ENCODE assay signal across 8 mouse cellular contexts in genomic region chr2:25255284-25255779, GRCm38 (mm10). TPM values are rescaled to one million over a fixed set of nuclear protein-coding genes. Genes with fewer than 3 reads are reported as not detected.
DNase-seq lines count a peak whose midpoint lies in the region; ATAC-seq and TF ChIP-seq lines count a peak whose summit lies in the region.

TSS of gene Tmem203 (plus strand) at chr2:25255439.

- peak; percentile 89 to 95 for DNase-seq in adrenal gland, adult (ENCODE audit: inconsistent age in 2 of 2, low spot score in 1 of 2)
- DNase-seq in gastrocnemius, adult 2 months = peak; percentile 89
- DNase-seq in left cerebral cortex, postnatal 10 days (ENCODE audit: extremely low spot score in 1 of 2, low spot score in 2 of 2) = peak; percentile 80 to 91
- peak; percentile 92 to 93 for DNase-seq in right cerebral cortex, postnatal 10 days (ENCODE audit: low spot score in 2 of 2)
- peak; percentile 90 for DNase-seq in urinary bladder, postnatal 14 days (ENCODE audit: low spot score)

- H3K4me2 ChIP-seq in hindbrain, embryonic 16.5 days (ENCODE audit: low read length) = peak within 1 kb of the TSS; percentile 96

- H3K4me3 ChIP-seq in gastrocnemius, adult 2 months = peak within 1 kb of the TSS; percentile 86
- H3K4me3 ChIP-seq in hindbrain, embryonic 16.5 days (ENCODE audit: low read length) = peak within 1 kb of the TSS; percentile 99

- peak; percentile 83 for ATAC-seq in common myeloid progenitor, adult 5-6 weeks (replicated peaks; ENCODE audit: low read depth, poor library complexity, severe bottlenecking)
- peak; percentile 91 for ATAC-seq in hindbrain, embryonic 16.5 days
- peak; percentile 91 for ATAC-seq in megakaryocyte progenitor cell, adult 5-6 weeks (replicated peaks; ENCODE audit: poor library complexity)

- H3K36me3 ChIP-seq in hindbrain, embryonic 16.5 days (ENCODE audit: control insufficient read depth, insufficient read depth, low read length) = peaks cover 2% of the 10 kb centered on the region; the same call in 1 of the 2 replicates

- intact Hi-C loops in gastrocnemius, adult 2 months (cut with DNase I) = loop anchor here (1.0 to 10.0 kb wide), 4 partner anchors 27 to 131 kb away; partner anchors contain the start of gene Man1b1
- intact Hi-C loops in left cerebral cortex, postnatal 10 days (cut with DNase I) = loop anchor here (2.0 kb wide), 1 partner anchor 61 kb away; no protein-coding TSS in a partner anchor

- WGBS in hindbrain, embryonic 16.5 days = 0% methylated on average over 39 of the region's 39 CpGs

- TF ChIP-seq CTCF in gastrocnemius, adult 2 months (IDR thresholded peaks at IDR 0.05) = no peak

- no peaks in the 10 kb centered on the region for H3K27me3 ChIP-seq in hindbrain, embryonic 16.5 days (replicated peaks; ENCODE audit: control insufficient read depth, insufficient read depth, low read length)

- H3K4me1 ChIP-seq in hindbrain, embryonic 16.5 days (ENCODE audit: control insufficient read depth, insufficient read depth, low read depth, low read length) = peaks cover 19% of the 10 kb centered on the region

- H3K9me3 ChIP-seq in hindbrain, embryonic 16.5 days (ENCODE audit: control insufficient read depth, low read length) = no peaks in the 10 kb centered on the region

- H3K27ac ChIP-seq in gastrocnemius, adult 2 months = peak within 1 kb of the TSS; percentile 97
- H3K27ac ChIP-seq in hindbrain, embryonic 16.5 days (ENCODE audit: low read depth, low read length) = peak within 1 kb of the TSS; percentile 86

- H3K9ac ChIP-seq in hindbrain, embryonic 16.5 days (ENCODE audit: low read depth, low read length) = peak within 1 kb of the TSS; percentile 97

RNA-seq across cellular contexts. Expression of gene Tmem203, which starts in this region (rescaled TPM):
- 11.3 and 13.0 TPM in 2 replicates for total RNA-seq in common myeloid progenitor, adult 5-6 weeks (2017)
- 10 to 100 TPM; 11.4 to 12.6 TPM for total RNA-seq in gastrocnemius, adult 2 months (2021)
- 15.8 and 16.6 TPM in 2 replicates for polyA plus RNA-seq in hindbrain, embryonic 16.5 days (2015; fragmentation: Nextera tagmentation; extraction: Ambion mirVana)
- total RNA-seq in left cerebral cortex, postnatal 10 days (2021) = 10 to 100 TPM; 30.5 to 31.4 TPM
- 11.4 and 12.8 TPM in 2 replicates for total RNA-seq in megakaryocyte progenitor cell, adult 5-6 weeks (2015)
- total RNA-seq in megakaryocyte progenitor cell, adult 5-6 weeks (2017) = 9.6 and 9.8 TPM in 2 replicates

Comparison
In these comparisons a context has a peak if more than half of its experiments do, and no peak if none do; other contexts are left out.
1. Peak in every context shown above with its lines: DNase-seq, ATAC-seq, H3K4me3 ChIP-seq and H3K27ac ChIP-seq.